Mouse (Mus musculus) induced T-regulatory cell, adult 2 months (primary cell): Measurements from ENCODE around the gene Nsmce1.

Experiments used
- DNase-seq: peaks from one replicate; pipeline ENCODE4 v3.0.0-alpha.2; 2012; ENCODE audit warnings: low read depth

Nsmce1 gene

DNA sequence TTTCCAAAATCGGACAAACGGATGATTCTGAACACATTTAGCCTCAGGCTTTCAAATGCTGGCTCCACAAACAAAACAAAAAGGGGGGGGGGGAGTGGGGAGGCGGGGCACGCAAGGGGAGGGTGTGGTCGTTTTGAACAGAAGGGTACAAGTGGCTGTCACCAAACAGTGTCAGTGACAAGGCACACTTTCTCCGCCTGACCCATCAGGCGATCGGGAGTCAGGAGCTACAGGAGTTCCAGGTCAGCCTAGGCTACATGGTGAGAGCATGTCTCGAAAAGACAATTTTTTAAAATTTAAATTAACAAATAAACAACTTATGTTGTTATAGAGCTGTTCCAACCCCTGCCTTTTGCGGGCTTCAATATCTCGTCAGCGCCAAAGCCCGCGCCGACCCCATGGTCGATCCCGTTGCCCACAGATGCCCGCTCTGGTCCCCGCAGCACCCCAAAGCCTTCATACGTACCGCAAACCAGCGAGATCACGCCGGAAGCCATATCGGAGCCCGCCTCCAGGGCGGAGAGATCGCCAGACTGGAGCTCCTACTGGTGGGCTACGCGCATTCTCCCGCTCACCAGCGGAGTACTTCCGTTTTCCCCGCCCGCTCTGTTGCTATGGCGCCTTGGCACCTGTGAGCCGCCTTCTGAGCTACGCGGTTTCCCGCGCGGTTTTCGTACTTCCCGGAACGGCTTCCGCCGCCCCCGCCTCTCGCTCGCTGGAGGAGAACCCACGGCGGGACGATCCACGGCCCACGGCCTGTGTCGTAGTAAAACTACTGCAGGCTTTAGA lies at the start of gene Nsmce1:
Gene Nsmce1 (minus strand): TSS at position 650 of the 789 bp plus-strand sequence.
- DNase-seq, result peak; percentile 97

DNA sequence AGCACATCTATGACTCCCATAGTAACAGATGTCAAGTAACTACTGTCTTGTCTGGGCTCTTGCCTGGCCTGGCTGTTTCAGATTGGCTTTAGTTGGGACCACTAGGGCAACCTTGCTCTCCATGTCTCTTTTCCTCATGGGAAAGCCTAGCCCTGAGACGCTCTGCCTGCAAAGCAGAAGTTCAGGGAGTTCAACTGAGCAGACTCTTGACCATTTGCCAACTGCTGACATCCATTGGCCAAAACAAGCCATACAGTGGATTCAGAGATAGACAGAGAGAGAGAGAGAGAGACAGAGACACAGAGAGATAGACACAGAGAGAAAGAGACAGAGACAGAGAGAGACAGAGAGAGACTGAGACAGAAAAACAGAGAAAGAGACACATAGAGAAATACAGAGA lies 49.6 kb upstream of the Nsmce1 start:
- no peak for DNase-seq

DNA sequence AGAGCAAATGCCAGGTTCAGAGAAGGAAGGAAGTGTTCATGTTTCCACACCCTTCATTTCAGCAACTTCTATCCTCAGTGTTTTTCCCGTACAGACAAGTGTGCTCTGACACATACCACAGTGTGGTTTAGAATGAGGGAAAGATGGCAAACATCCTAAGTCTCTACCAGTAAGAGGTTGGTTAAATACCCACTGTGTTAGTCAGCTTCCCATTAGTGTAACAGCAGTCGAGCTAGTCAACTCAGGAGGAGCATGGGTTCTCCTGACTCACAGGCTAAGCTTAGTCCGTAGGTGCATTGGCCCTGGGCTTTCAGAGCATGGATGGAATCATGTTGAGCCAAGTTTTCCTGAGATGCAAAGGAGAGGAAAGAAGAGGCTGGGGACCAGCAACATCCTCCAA lies 48.0 kb upstream of the Nsmce1 start:
- no peak for DNase-seq

DNA sequence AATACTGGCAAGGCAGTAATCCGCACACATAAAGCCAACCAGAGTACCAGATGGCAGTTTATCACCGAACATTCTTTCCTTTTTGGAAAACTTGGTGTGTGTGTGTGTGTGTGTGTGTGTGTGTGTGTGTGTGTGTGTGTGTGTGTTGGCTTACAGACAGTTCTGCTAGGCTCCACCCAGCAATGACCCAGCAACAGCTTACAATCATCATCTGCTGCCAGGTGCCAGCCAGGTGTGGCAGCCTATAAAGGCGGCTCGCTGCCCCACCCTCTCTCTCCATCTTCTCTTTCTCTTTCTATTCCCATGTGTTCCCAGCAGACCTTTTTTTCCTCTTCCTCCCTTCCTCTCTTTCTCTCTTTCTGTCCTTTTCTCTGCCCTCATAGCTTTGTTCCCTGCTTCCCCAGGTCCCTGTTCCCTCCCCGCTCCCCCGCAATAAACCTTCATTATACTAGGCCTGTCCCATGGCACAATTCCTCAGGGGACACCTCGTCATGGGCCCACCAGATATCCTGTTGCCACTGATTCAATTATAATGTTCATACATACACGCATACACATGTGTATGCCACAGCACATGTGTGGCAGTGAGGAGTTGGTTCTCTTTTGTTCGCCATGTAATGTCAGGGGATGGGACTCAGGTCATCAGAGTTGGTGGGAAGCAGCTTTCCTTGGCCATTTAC lies 36.6 kb upstream of the Nsmce1 start:
- DNase-seq, result no peak

GRCm38 (mm10) chr7:125527186-125527585 lies 35.8 kb upstream of the Nsmce1 start:
- no peak for DNase-seq

DNA sequence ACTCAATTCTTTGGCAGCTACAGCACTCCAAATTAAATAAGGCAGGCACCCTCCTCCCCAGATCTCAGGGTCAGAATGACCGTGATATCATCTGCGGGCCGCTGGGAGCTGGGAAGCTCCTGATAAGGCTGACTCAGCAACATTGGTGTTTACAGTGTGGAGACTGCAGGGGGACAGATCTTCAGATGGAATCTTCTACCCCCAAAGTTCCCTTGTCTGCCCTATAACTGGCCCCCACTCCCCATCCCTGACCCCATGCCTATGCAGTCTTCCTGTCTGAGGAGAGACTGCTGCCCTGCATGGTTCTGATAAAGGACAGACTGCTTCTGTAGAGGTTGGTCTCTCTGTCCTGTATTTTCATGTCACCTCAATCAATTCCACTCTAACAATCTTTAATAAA lies 31.7 kb upstream of the Nsmce1 start:
- no peak for DNase-seq

DNA sequence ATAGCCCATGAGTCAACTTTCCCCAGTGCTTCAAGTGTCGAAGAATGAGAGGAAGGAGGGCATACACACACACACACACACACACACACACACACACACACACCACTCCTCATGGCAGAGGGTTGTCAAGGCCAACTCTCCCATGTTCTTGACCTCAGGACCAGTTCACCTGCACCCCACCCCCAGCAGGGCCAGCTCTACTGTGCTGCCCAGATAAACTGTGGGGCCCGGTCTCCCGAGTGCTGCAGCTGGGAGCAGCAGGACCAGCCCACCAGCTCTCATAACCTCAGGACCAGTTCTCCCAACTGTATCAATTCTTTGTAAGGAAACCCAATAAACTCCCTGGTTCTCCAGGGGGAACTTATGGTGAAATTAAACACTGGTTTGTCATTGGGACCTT lies 28.3 kb upstream of the Nsmce1 start:
- DNase-seq, result no peak

GRCm38 (mm10) chr7:125517470-125517869 lies 26.1 kb upstream of the Nsmce1 start:
- no peak for DNase-seq

DNA sequence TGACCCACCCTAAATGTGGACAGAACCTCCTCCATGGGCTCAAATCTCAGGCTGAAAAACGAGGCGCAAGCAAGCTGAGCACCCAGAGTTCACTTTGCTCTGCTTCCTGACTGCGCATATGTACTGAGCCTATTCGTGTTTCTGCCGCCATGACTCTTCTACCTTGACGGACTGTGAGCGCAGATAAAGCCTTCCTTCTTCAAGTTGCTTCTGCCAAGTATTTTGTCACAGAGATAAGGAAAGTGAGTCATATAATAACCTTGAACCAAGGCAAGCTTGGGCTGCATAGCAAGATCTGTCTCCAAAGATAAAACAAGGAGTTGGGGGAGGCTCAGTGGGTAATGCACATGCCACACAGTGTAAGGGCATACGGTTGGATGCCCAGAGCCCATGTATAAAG lies 25.3 kb upstream of the Nsmce1 start:
- no peak for DNase-seq

- DNase-seq, result no peak
These were observed 23.9 kb upstream of the Nsmce1 start for GRCm38 (mm10) chr7:125515081-125515853.

GRCm38 (mm10) chr7:125511852-125512251 lies 20.5 kb upstream of the Nsmce1 start:
- peak; percentile 65 for DNase-seq

GRCm38 (mm10) chr7:125511432-125511831 lies 20.0 kb upstream of the Nsmce1 start:
- DNase-seq, result peak; percentile 73

DNA sequence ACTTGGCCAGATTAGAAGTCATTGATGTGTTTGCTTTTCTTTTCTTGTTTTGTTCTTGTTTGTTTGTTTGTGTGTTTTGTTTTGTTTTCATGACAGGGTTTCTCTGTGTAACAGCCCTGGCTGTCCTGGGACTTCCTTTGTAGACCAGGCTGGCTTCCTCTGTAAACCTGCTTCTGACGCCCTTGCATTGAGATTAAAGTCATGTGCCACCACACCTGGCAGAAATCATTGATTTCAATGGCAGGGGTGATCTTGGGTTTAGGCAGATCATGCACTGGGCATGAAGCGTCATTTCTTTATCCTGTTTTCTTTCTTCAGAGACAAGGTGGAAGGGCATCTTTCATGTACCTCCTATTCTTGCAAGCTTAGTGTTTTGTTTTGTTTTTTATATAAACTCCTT lies 15.9 kb upstream of the Nsmce1 start:
- peak; percentile 62 for DNase-seq

- no peak for DNase-seq
These were observed 14.2 kb upstream of the Nsmce1 start for GRCm38 (mm10) chr7:125505568-125505967.

- DNase-seq, result no peak
These were observed 13.2 kb upstream of the Nsmce1 start for GRCm38 (mm10) chr7:125504618-125505017.

GRCm38 (mm10) chr7:125503374-125504092 lies 12.1 kb upstream of the Nsmce1 start:
- DNase-seq, result no peak

- peak; percentile 69 for DNase-seq
These were observed 9.5 kb upstream of the Nsmce1 start for GRCm38 (mm10) chr7:125500879-125501278.

GRCm38 (mm10) chr7:125499927-125500868 lies 8.8 kb upstream of the Nsmce1 start:
- no peak for DNase-seq

- peak; percentile 52 for DNase-seq
These were observed 4.6 kb upstream of the Nsmce1 start for GRCm38 (mm10) chr7:125495864-125496440.

- DNase-seq, result no peak
These were observed 1.2 kb upstream of the Nsmce1 start for GRCm38 (mm10) chr7:125492551-125492950.

DNA sequence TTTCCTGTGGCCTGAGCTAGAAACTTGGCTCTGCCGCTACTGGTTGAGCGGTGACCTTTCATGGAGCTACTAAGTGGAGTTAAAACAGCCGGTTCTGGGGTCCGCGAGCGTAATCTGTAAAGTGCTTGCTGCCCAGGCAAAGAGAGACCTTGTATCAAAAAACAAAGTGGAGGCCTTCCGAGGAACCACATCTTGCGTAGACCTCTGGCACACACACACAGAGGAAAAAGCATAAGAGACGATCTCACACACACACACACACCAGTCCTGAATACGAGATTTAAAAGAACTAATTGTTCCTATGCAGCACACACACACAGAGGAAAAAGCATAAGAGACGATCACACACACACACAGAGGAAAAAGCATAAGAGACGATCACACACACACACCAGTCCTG lies 364 bp upstream of the Nsmce1 start:
- no peak for DNase-seq
